ENCODE assay signal across 20 mouse cellular contexts in genomic region chr13:41203289-41203688, GRCm38 (mm10). TPM values are rescaled to one million over a fixed set of nuclear protein-coding genes. Genes with fewer than 3 reads are reported as not detected.
DNase-seq lines count a peak whose midpoint lies in the region; ATAC-seq lines count a peak whose summit lies in the region.
"Had no signal": no experiment of that assay in that cellular context is flagged by ENCODE, and none has a peak within 500 bp of the region (broad histone marks: within the 10 kb centered on the region; RNA-seq: fewer than 3 reads in every experiment).

No protein-coding gene starts in this region.

- H3K4me2 ChIP-seq in embryonic facial prominence, embryonic 11.5 days (ENCODE audit: low read depth, low read length) = no peak overlapping the region
- H3K4me2 ChIP-seq: embryonic facial prominence, embryonic 12.5 days; limb, embryonic 15.5 days had no signal

- no peak overlapping the region for H3K9ac ChIP-seq in embryonic facial prominence, embryonic 11.5 days (replicated peaks; ENCODE audit: low read length)
- H3K9ac ChIP-seq: embryonic facial prominence, embryonic 12.5 days; limb, embryonic 15.5 days; liver, postnatal 0 days had no signal

- DNase-seq in embryonic facial prominence, embryonic 11.5 days (ENCODE audit: low spot score) = peak; percentile 8
- DNase-seq in embryonic facial prominence, embryonic 10.5 days (ENCODE audit: low spot score) = no peak
- DNase-seq in layer of hippocampus, adult 11-12 months (ENCODE audit: low spot score) = peak; percentile 17
- no peak for DNase-seq in layer of hippocampus, postnatal 25 days (ENCODE audit: extremely low spot score in 1 of 2, low spot score in 1 of 2)
- DNase-seq in right cerebral cortex, postnatal 10 days (ENCODE audit: low spot score in 2 of 2) = peak; percentile 49 to 68
- no peak for DNase-seq in right cerebral cortex, adult 2 months (ENCODE audit: low spot score in 2 of 2)
- DNase-seq: adrenal gland, postnatal 36 days; cerebellum, postnatal 14 days; liver, postnatal 0 days; right cerebral cortex, postnatal 4 days had no signal

- H3K36me3 ChIP-seq in embryonic facial prominence, embryonic 11.5 days (replicated peaks; ENCODE audit: control insufficient read depth, insufficient read depth, low read depth, low read length) = no peaks in the 10 kb centered on the region
- H3K36me3 ChIP-seq in embryonic facial prominence, embryonic 10.5 days (replicated peaks) = no peaks in the 10 kb centered on the region
- H3K36me3 ChIP-seq: embryonic facial prominence, embryonic 12.5 days; heart, embryonic 10.5 days; limb, embryonic 15.5 days had no signal

- ATAC-seq in embryonic facial prominence, embryonic 11.5 days (replicated peaks; ENCODE audit: insufficient number of reproducible peaks, low FRiP score, low TSS enrichment, low read depth) = no peak
- no peak for ATAC-seq in megakaryocyte-erythroid progenitor cell, adult 5-6 weeks (replicated peaks; ENCODE audit: low FRiP score, low TSS enrichment, poor library complexity, severe bottlenecking)
- ATAC-seq: intestine, embryonic 16.5 days; liver, postnatal 0 days; midbrain, embryonic 16.5 days had no signal

- H3K27me3 ChIP-seq in embryonic facial prominence, embryonic 11.5 days (ENCODE audit: control insufficient read depth, insufficient read depth, low read length) = no peaks in the 10 kb centered on the region
- H3K27me3 ChIP-seq in embryonic facial prominence, embryonic 10.5 days (replicated peaks; ENCODE audit: low read depth, poor library complexity, severe bottlenecking) = no peaks in the 10 kb centered on the region
- H3K27me3 ChIP-seq: embryonic facial prominence, embryonic 12.5 days had no signal

- H3K4me1 ChIP-seq in embryonic facial prominence, embryonic 11.5 days (ENCODE audit: control insufficient read depth, insufficient read depth, low read length) = no peaks in the 10 kb centered on the region
- H3K4me1 ChIP-seq in embryonic facial prominence, embryonic 10.5 days = peaks cover 30% of the 10 kb centered on the region

- no peaks in the 10 kb centered on the region for H3K9me3 ChIP-seq in embryonic facial prominence, embryonic 11.5 days (replicated peaks; ENCODE audit: control insufficient read depth, low read length)
- no peaks in the 10 kb centered on the region for H3K9me3 ChIP-seq in embryonic facial prominence, embryonic 10.5 days
- H3K9me3 ChIP-seq: embryonic facial prominence, embryonic 12.5 days; heart, embryonic 10.5 days; limb, embryonic 15.5 days; megakaryocyte, embryonic 14.5 days had no signal

- no peak overlapping the region for H3K4me3 ChIP-seq in embryonic facial prominence, embryonic 11.5 days (ENCODE audit: low read depth, low read length)
- H3K4me3 ChIP-seq in embryonic facial prominence, embryonic 10.5 days = no peak overlapping the region
- H3K4me3 ChIP-seq: embryonic facial prominence, embryonic 12.5 days; erythroblast, embryonic 14.5 days; heart, embryonic 10.5 days; limb, embryonic 15.5 days; megakaryocyte, embryonic 14.5 days had no signal

- H3K27ac ChIP-seq in embryonic facial prominence, embryonic 11.5 days (replicated peaks; ENCODE audit: low read depth, low read length) = no peak overlapping the region
- H3K27ac ChIP-seq in embryonic facial prominence, embryonic 10.5 days (replicated peaks) = no peak overlapping the region
- H3K27ac ChIP-seq: embryonic facial prominence, embryonic 12.5 days; heart, embryonic 10.5 days; limb, embryonic 15.5 days had no signal

- 42% methylated on average over 7 of the region's 7 CpGs for WGBS in embryonic facial prominence, embryonic 11.5 days
- WGBS in embryonic facial prominence, embryonic 10.5 days = 44% methylated on average over 7 of the region's 7 CpGs

RNA-seq across cellular contexts. Expression of gene Elovl2, which starts 16.9 kb away (rescaled TPM):
- 22.7 and 24.1 TPM in 2 replicates for polyA plus RNA-seq in embryonic facial prominence, embryonic 11.5 days (2014; fragmentation: Nextera tagmentation; extraction: Ambion mirVana)
- 27.5 and 34.1 TPM in 2 replicates for polyA plus RNA-seq in embryonic facial prominence, embryonic 10.5 days (2016; fragmentation: Nextera tagmentation; extraction: Ambion mirVana)
- 10 to 100 TPM; 21.9 to 22.4 TPM for total RNA-seq in layer of hippocampus, postnatal 25 days (2021)
- not detected in 2 replicates for total RNA-seq in megakaryocyte-erythroid progenitor cell, adult 5-6 weeks (2014; fragmentation: Nextera tagmentation)
- not detected in 2 replicates for total RNA-seq in megakaryocyte-erythroid progenitor cell, adult 5-6 weeks (2017)
- total RNA-seq: neutrophil, adult 5-6 weeks had no signal
- polyA plus RNA-seq: C2C12; erythroblast, embryonic 14.5 days had no signal

RNA-seq across cellular contexts. Expression of gene Smim13, which starts 46.4 kb away (rescaled TPM):
- 15.1 and 15.3 TPM in 2 replicates for polyA plus RNA-seq in embryonic facial prominence, embryonic 11.5 days (2014; fragmentation: Nextera tagmentation; extraction: Ambion mirVana)
- polyA plus RNA-seq in embryonic facial prominence, embryonic 10.5 days (2016; fragmentation: Nextera tagmentation; extraction: Ambion mirVana) = 11.3 and 12.1 TPM in 2 replicates
- total RNA-seq in layer of hippocampus, postnatal 25 days (2021) = 100 to 1,000 TPM; 140 to 149 TPM
- total RNA-seq in megakaryocyte-erythroid progenitor cell, adult 5-6 weeks (2014; fragmentation: Nextera tagmentation) = 24.5 and 26.4 TPM in 2 replicates
- total RNA-seq in megakaryocyte-erythroid progenitor cell, adult 5-6 weeks (2017) = 23.5 and 28.6 TPM in 2 replicates

Comparison
In these comparisons a context has a peak if more than half of its experiments do, and no peak if none do; other contexts are left out.
1. DNase-seq: peak in embryonic facial prominence, embryonic 11.5 days (single experiment), layer of hippocampus, adult 11-12 months (single experiment) and right cerebral cortex, postnatal 10 days (2 of 2); none in embryonic facial prominence, embryonic 10.5 days (single experiment), layer of hippocampus, postnatal 25 days (0 of 2) and right cerebral cortex, adult 2 months (0 of 2).
2. RNA of gene Elovl2, which starts 16.9 kb away (total RNA-seq): 21.9 to 22.4 TPM in layer of hippocampus, postnatal 25 days; not detected in megakaryocyte-erythroid progenitor cell, adult 5-6 weeks; every median in the first group is over 10 times any median in the second.
3. RNA of gene Smim13, which starts 46.4 kb away (total RNA-seq): 140 to 149 TPM in layer of hippocampus, postnatal 25 days; 23.5 to 28.6 TPM in megakaryocyte-erythroid progenitor cell, adult 5-6 weeks; every median in the first group is over 4 times any median in the second.